Mouse (Mus musculus): ENCODE measurements at regions not wholly inside any gene's neighbourhood (a gene's known extent, or its start where the extent isn't known, plus 50 kb on each side); places are given as distances from the start of the nearest gene placed in this dataset.

GRCm38 (mm10) chr8:35208357-35208756 is 557.2 kb upstream of the Gm19410 start:
- TF ChIP-seq CTCF (IDR thresholded peaks at IDR 0.05; ENCODE audit: low read depth), result no peak
- ATAC-seq (replicated peaks; ENCODE audit: low FRiP score, low read depth) (no peak), DNase-seq (ENCODE audit: low spot score) (no peak)
- no peaks in the 10 kb centered on the region for H3K36me3 ChIP-seq (ENCODE audit: insufficient read depth, low read length)
- no peaks in the 10 kb centered on the region for H3K9me3 ChIP-seq (replicated peaks; ENCODE audit: low read length)
- H3K27me3 ChIP-seq (ENCODE audit: insufficient read depth, low read length), result no peaks in the 10 kb centered on the region
- 72% methylated on average over 5 of the region's 5 CpGs for WGBS
- H3K4me3 ChIP-seq (replicated peaks; ENCODE audit: low read depth, low read length), result no peak overlapping the region
- H3K27ac ChIP-seq, result no peak overlapping the region
- no peak overlapping the region for H3K4me2 ChIP-seq (ENCODE audit: low read length)
- H3K9ac ChIP-seq (ENCODE audit: low read depth, low read length), result no peak overlapping the region
- H3K4me1 ChIP-seq (replicated peaks; ENCODE audit: insufficient read depth, low read length), result peaks cover 16% of the 10 kb centered on the region; the same call in 1 of the 2 replicates

- H3K36me3 ChIP-seq (ENCODE audit: insufficient read depth, low read length), result no peaks in the 10 kb centered on the region
- H3K27me3 ChIP-seq (ENCODE audit: insufficient read depth, low read length), result no peaks in the 10 kb centered on the region
- H3K27ac ChIP-seq, result no peak overlapping the region
- H3K4me1 ChIP-seq (replicated peaks; ENCODE audit: insufficient read depth, low read length), result no peaks in the 10 kb centered on the region
- no peaks in the 10 kb centered on the region for H3K9me3 ChIP-seq (replicated peaks; ENCODE audit: low read length)
- ATAC-seq (replicated peaks; ENCODE audit: low FRiP score, low read depth) (no peak), DNase-seq (ENCODE audit: low spot score) (no peak)
- H3K9ac ChIP-seq (ENCODE audit: low read depth, low read length), result no peak overlapping the region
- H3K4me3 ChIP-seq (replicated peaks; ENCODE audit: low read depth, low read length), result no peak overlapping the region
- WGBS, result 67% methylated on average over 10 of the region's 10 CpGs
- no peak for TF ChIP-seq CTCF (IDR thresholded peaks at IDR 0.05; ENCODE audit: low read depth)
- H3K4me2 ChIP-seq (ENCODE audit: low read length), result no peak overlapping the region
Measured at GRCm38 (mm10) chr8:35211506-35212452, 553.8 kb upstream of the Gm19410 start.

DNA sequence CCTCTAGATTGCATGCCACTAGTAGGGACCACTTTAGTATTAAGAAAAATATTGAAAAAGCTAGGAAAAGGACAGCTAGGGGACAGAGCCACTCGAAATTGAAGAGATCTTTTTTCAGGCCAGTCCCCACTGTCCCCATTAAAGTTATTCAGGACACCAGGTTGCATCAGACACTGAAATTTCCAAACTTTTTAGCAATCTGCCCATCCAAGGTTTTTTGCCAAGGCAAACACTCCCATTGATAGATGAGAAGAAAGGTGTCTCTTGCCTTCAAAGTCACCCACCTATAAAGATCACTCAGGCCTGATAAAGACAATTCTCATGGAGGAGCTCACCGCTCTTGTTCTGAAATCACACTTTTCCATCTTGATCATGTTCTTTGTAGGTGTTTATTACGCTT is 552.1 kb upstream of the Gm19410 start:
- no peak for DNase-seq (ENCODE audit: low spot score)
- WGBS, result 76% methylated on average over 3 of the region's 3 CpGs
- Histone ChIP-seq H3K4me1 (replicated peaks; ENCODE audit: insufficient read depth, low read length) (no peaks in the 10 kb centered on the region), H3K27ac (no peak overlapping the region), H3K9ac (ENCODE audit: low read depth, low read length) (no peak overlapping the region), H3K27me3 (ENCODE audit: insufficient read depth, low read length) (no peaks in the 10 kb centered on the region), H3K4me2 (ENCODE audit: low read length) (no peak overlapping the region), H3K36me3 (ENCODE audit: insufficient read depth, low read length) (no peaks in the 10 kb centered on the region), H3K4me3 (replicated peaks; ENCODE audit: low read depth, low read length) (no peak overlapping the region), H3K9me3 (replicated peaks; ENCODE audit: low read length) (no peaks in the 10 kb centered on the region)
- no peak for ATAC-seq (replicated peaks; ENCODE audit: low FRiP score, low read depth)
- TF ChIP-seq CTCF (IDR thresholded peaks at IDR 0.05; ENCODE audit: low read depth), result no peak

GRCm38 (mm10) chr8:35217604-35218003 is 548.0 kb upstream of the Gm19410 start:
- 82% methylated on average over 11 of the region's 11 CpGs for WGBS
- no peak overlapping the region for H3K9ac ChIP-seq (ENCODE audit: low read depth, low read length)
- no peak overlapping the region for H3K27ac ChIP-seq
- no peak overlapping the region for H3K4me3 ChIP-seq (replicated peaks; ENCODE audit: low read depth, low read length)
- H3K9me3 ChIP-seq (replicated peaks; ENCODE audit: low read length), result no peaks in the 10 kb centered on the region
- no peak overlapping the region for H3K4me2 ChIP-seq (ENCODE audit: low read length)
- DNase-seq (ENCODE audit: low spot score) (no peak), ATAC-seq (replicated peaks; ENCODE audit: low FRiP score, low read depth) (no peak)
- no peaks in the 10 kb centered on the region for H3K36me3 ChIP-seq (ENCODE audit: insufficient read depth, low read length)
- no peak for TF ChIP-seq CTCF (IDR thresholded peaks at IDR 0.05; ENCODE audit: low read depth)
- no peaks in the 10 kb centered on the region for H3K4me1 ChIP-seq (replicated peaks; ENCODE audit: insufficient read depth, low read length)
- no peaks in the 10 kb centered on the region for H3K27me3 ChIP-seq (ENCODE audit: insufficient read depth, low read length)

GRCm38 (mm10) chr8:35218327-35218726 is 547.3 kb upstream of the Gm19410 start:
- H3K4me1 ChIP-seq (replicated peaks; ENCODE audit: insufficient read depth, low read length), result no peaks in the 10 kb centered on the region
- no peak overlapping the region for H3K27ac ChIP-seq
- DNase-seq (ENCODE audit: low spot score) (no peak), ATAC-seq (replicated peaks; ENCODE audit: low FRiP score, low read depth) (no peak)
- H3K9ac ChIP-seq (ENCODE audit: low read depth, low read length), result no peak overlapping the region
- H3K4me3 ChIP-seq (replicated peaks; ENCODE audit: low read depth, low read length), result no peak overlapping the region
- no peaks in the 10 kb centered on the region for H3K27me3 ChIP-seq (ENCODE audit: insufficient read depth, low read length)
- no peak overlapping the region for H3K4me2 ChIP-seq (ENCODE audit: low read length)
- H3K9me3 ChIP-seq (replicated peaks; ENCODE audit: low read length), result no peaks in the 10 kb centered on the region
- no peaks in the 10 kb centered on the region for H3K36me3 ChIP-seq (ENCODE audit: insufficient read depth, low read length)
- 61% methylated on average over 4 of the region's 4 CpGs for WGBS
- no peak for TF ChIP-seq CTCF (IDR thresholded peaks at IDR 0.05; ENCODE audit: low read depth)

DNA sequence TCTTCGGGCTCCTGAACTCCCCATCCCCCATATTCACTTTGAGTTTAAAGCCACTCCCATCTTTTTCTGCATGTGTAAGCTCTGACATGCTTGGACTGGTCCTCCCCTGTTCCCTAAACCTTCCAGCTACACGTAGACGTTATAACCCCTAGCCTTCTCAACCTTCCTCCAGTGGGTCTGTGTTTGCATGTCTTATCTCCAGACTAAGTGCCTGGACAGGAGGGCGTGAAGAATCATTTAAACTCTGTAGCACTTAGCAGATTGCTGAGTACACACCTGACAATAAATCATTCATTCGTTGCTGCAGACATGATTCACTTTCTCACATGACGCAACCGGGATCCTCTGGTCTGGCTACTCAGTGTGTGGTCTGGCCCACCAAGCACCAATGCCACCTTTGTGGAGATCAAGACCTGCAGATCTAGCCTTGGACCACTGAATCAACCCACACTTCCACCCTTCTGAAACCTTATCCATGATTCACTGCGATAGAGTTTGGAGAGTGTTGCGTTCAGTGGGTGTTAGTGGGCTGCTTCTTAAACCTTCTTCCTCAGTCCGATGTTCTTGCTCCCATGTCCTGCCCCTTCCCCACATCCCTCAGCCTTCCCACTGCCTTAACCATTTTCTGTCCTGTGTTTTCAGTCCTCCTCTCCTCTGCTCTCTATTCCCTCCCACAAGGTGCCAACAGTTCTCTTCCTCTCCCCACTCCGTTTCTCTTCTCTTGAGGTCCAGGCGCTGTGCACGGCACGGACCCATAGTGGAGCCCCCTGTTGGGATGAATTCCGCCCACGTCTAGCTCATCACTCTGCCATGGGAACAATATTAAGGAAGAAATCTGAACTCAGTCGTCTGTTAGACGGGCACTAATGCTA is 541.3 kb upstream of the Gm19410 start:
- no peak overlapping the region for H3K4me3 ChIP-seq (replicated peaks; ENCODE audit: low read depth, low read length)
- H3K4me2 ChIP-seq (ENCODE audit: low read length), result no peak overlapping the region
- H3K36me3 ChIP-seq (ENCODE audit: insufficient read depth, low read length), result no peaks in the 10 kb centered on the region
- 47% methylated on average over 18 of the region's 18 CpGs for WGBS
- peak; percentile 23; the same call in 1 of the 2 replicates for TF ChIP-seq CTCF (IDR thresholded peaks at IDR 0.05; ENCODE audit: low read depth)
- no peaks in the 10 kb centered on the region for H3K27me3 ChIP-seq (ENCODE audit: insufficient read depth, low read length)
- DNase-seq (ENCODE audit: low spot score) (no peak), ATAC-seq (replicated peaks; ENCODE audit: low FRiP score, low read depth) (no peak)
- no peak overlapping the region for H3K27ac ChIP-seq
- no peaks in the 10 kb centered on the region for H3K9me3 ChIP-seq (replicated peaks; ENCODE audit: low read length)
- no peak overlapping the region for H3K9ac ChIP-seq (ENCODE audit: low read depth, low read length)
- H3K4me1 ChIP-seq (replicated peaks; ENCODE audit: insufficient read depth, low read length), result no peaks in the 10 kb centered on the region
